Mouse (Mus musculus) adrenal gland, adult 8-10 months (tissue): ENCODE results near the gene Orc6. TPM values are rescaled to one million over a fixed set of nuclear protein-coding genes. Genes with fewer than 3 reads are reported as not detected.

Source experiments
- DNase-seq: peaks from one replicate; pipeline ENCODE4 v3.0.0; 2022
- total RNA-seq, 4 experiments: library from RNA; stranded (reverse); gene quantifications; 2 replicates each; pipeline ENCODE4 v1.2.4; 2022

Gene Orc6
- total RNA-seq, result 10 to 100 TPM; 11.2 to 16.0 (median 14.5) TPM

- DNase-seq, result peak; percentile 92
These were observed at the start of gene Orc6, which contains the start of gene Vps35 for GRCm38 (mm10) chr8:85299434-85300077. Gene Orc6 (plus strand): TSS chr8:85299632. Gene Vps35 (minus strand): TSS chr8:85299802.

- no peak for DNase-seq
These were observed 12.6 kb upstream of the Orc6 start for GRCm38 (mm10) chr8:85286846-85287245.

DNA sequence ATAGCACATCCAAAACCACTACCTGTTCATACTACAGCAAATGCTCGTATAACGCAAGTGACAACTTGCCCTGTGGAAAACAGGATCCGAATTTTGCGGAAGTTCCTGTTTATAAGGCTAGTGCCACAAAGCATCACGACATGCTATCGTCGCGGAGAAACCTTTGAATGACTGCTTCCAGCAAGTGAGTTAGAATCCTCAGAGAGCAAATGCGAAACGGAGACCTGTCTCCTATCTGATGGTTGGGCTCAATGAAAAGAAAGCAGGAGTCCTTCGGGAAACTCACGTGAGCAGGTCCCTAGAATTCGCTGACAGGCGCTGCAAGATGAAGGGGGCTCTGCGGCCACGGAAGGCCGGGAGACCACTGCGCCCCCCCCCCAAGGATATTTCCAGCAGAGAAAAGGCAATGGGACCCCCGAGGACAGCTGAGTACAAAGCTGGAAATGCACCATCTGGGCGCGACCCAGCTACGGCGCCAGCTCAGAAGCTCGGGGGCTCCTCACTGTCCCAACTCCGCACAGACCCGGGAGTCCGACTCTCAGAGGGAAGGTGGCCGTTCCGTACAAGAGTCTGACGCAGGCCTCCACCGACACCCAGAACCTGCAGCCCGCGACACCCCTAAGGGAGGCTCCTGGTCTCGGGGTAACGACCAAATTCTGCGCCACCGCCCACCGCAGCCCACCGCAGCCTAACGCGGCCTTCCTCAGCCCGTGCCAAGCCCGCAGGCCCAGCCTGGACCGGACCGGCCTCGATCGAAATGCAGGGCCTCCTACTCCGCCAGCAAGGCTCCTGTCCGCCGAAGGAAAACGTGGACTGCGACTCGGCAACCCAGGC, 615 bp upstream of the Orc6 start:
- no peak for DNase-seq

- DNase-seq, result no peak
These were observed 2.5 kb downstream of the Orc6 start for GRCm38 (mm10) chr8:85301941-85302340.

GRCm38 (mm10) chr8:85302931-85303330, 3.5 kb downstream of the Orc6 start:
- DNase-seq, result no peak

GRCm38 (mm10) chr8:85303531-85303930, 4.1 kb downstream of the Orc6 start:
- no peak for DNase-seq

GRCm38 (mm10) chr8:85308564-85308963, 9.1 kb downstream of the Orc6 start:
- DNase-seq, result no peak

- no peak for DNase-seq
These were observed 12.3 kb downstream of the Orc6 start for GRCm38 (mm10) chr8:85311743-85312142.

- DNase-seq, result no peak
These were observed 13.6 kb downstream of the Orc6 start for GRCm38 (mm10) chr8:85313036-85313435.

GRCm38 (mm10) chr8:85318534-85318933, 19.1 kb downstream of the Orc6 start:
- DNase-seq, result no peak

GRCm38 (mm10) chr8:85321981-85322380, 22.5 kb downstream of the Orc6 start:
- no peak for DNase-seq

DNA sequence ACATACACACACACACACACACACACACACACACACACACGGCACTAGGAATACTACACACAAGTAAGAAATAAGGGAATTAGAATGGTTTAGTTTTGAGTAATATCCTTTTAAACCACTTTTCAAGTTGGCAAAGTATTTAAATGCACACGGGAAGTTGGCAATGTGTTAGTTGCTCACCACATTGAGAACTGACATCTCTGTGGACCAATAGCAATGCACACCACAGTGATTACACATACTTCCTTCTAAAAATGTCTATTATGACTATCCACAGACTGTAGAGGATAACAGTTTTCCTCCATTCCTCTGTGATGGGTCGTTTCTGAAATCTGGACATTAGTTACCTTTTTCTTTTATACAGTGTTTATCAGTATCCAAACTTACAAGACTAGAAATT, 23.7 kb downstream of the Orc6 start:
- DNase-seq, result no peak

- DNase-seq, result no peak
These were observed 27.6 kb downstream of the Orc6 start for GRCm38 (mm10) chr8:85327036-85327435.

DNA sequence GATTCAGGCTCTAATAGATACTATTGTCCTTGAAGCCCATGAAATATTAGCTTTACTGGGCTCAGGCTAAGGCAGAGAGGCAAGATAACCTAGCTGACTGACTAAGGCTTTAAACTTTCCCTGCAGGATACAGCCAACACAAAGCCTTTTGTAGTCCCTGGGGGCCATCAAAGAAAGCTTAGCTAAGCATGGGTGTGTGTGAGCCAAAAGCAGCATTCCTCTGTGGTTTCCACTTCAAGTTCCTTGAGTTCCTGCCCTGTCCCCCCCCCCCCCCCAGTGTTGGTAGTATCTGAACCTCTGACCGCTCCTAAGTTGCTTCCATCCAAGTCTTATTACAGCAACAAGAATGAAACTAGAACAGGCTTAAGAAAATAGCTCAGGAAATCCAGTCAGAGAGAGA, 30.1 kb downstream of the Orc6 start:
- no peak for DNase-seq

GRCm38 (mm10) chr8:85335105-85335504, 35.7 kb downstream of the Orc6 start:
- DNase-seq, result no peak

- DNase-seq, result no peak
These were observed 36.9 kb downstream of the Orc6 start for GRCm38 (mm10) chr8:85336211-85336933.

DNA sequence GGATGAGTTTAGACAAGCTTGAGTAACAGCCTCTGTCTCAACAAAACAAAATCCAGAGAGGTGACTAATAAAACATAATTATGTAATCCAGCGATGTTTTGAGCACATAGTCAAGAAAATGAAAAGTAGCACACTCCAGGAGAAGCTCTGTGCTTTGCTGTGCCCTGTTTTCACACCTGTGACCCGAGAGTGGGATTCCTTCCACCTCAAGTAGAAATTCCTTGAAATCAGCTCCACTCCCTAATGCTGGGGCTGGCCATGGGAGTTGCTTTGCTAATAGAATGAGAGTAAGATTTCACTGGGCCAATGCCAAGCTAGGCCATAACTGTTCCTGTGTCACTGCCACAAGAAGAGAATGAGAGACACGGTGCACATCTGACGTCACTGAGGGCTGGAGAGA, 38.2 kb downstream of the Orc6 start:
- DNase-seq, result no peak

GRCm38 (mm10) chr8:85339871-85340573, 40.6 kb downstream of the Orc6 start:
- DNase-seq, result no peak

GRCm38 (mm10) chr8:85353287-85353686, 53.9 kb downstream of the Orc6 start:
- no peak for DNase-seq
